10 mouse cellular contexts compared by ENCODE assay signal in the genomic region with DNA sequence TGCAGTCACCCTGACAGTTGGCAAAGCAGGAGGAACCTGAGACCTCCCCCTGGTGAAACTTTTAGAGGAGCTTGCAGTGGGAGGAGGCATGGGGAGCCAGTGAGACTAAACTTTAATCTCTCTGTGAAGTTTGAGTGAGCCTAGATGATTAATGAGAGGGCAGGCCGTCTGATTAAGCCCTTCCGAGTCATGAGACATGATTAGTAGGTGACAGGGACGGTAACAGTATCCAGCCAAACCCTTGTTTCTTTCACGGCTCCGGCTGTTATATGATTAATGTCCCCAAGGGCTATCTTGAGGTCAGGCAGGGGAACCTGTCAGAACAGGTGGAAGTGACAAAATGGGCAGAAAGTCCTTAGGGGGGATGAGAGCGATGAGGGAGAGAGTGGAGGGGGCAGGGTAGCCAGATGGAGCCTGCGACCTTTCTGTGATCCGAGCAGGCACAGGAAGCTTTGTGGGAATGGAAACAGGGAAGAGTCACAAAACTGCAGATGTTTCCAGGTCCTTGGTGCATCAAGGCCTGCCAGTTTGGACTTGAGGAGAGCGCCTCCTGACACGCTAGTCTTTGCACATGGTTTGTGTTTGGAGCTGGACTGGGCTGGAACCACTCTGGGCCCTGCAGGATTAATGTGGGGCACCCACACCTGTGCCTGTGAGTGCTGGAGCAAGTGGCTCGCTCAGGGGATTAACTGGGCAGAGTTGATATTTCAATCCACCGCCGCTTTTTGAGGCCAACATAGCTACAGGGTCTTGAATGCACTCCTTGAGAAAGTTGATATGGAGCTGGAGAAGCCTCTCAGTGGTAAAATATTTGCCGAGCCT.
DNase-seq lines count a peak whose midpoint lies in the region; ATAC-seq and TF ChIP-seq lines count a peak whose summit lies in the region.
"Had no signal": no experiment of that assay in that cellular context is flagged by ENCODE, and none has a peak within 500 bp of the region (broad histone marks: within the 10 kb centered on the region; RNA-seq: fewer than 3 reads in every experiment).

No protein-coding gene starts in this region.

- no peaks in the 10 kb centered on the region for H3K36me3 ChIP-seq in stomach, postnatal 0 days (ENCODE audit: control insufficient read depth, insufficient read depth, low read length)

- no peak for TF ChIP-seq CTCF in stomach, postnatal 0 days (IDR thresholded peaks at IDR 0.05; ENCODE audit: low read depth)

- H3K27ac ChIP-seq in stomach, postnatal 0 days (replicated peaks), result peak overlapping the region; percentile 63
- H3K27ac ChIP-seq: macrophage had no signal

- peak; percentile 59 for DNase-seq in gastrocnemius, adult 18-20 months (ENCODE audit: low spot score)
- no peak for DNase-seq in gastrocnemius, postnatal 4 days (ENCODE audit: low spot score in 2 of 2)
- peak; percentile 35 for DNase-seq in urinary bladder, postnatal 14 days (ENCODE audit: low spot score)
- no peak for DNase-seq in urinary bladder, postnatal 10 days (ENCODE audit: low spot score)
- peak; percentile 45 for DNase-seq in kidney, postnatal 10 days
- no peak for DNase-seq in stomach, postnatal 0 days (ENCODE audit: low spot score)
- DNase-seq in layer of hippocampus, postnatal 36 days, result no peak
- DNase-seq in thymus, postnatal 10 days (ENCODE audit: low spot score in 2 of 2), result no peak
- DNase-seq: thymus, postnatal 36 days had no signal

- H3K4me2 ChIP-seq in stomach, postnatal 0 days (replicated peaks; ENCODE audit: low read depth), result no peak overlapping the region

- TF ChIP-seq EP300 in stomach, postnatal 0 days (optimal IDR thresholded peaks at IDR 0.05), result peak; percentile 45

- H3K4me1 ChIP-seq in stomach, postnatal 0 days (replicated peaks; ENCODE audit: control insufficient read depth, insufficient read depth), result peaks cover 6% of the 10 kb centered on the region

- no peak overlapping the region for H3K4me3 ChIP-seq in stomach, postnatal 0 days (ENCODE audit: low read depth, low read length)

- H3K9ac ChIP-seq in stomach, postnatal 0 days (ENCODE audit: low read length), result no peak overlapping the region

- H3K9me3 ChIP-seq in stomach, postnatal 0 days (ENCODE audit: control insufficient read depth, low read length), result no peaks in the 10 kb centered on the region

- 0 out of 2 replicates have a peak, but pooled peaks have one; percentile 19 for ATAC-seq in stomach, postnatal 0 days (ENCODE audit: low FRiP score, low TSS enrichment)

- 34% methylated on average over 14 of the region's 14 CpGs for whole genome bisulfite sequencing in stomach, postnatal 0 days

- H3K27me3 ChIP-seq in stomach, postnatal 0 days (ENCODE audit: control insufficient read depth, insufficient read depth, low read length), result no peaks in the 10 kb centered on the region

Comparison
In these comparisons a context has a peak if more than half of its experiments do, and no peak if none do; other contexts are left out.
1. DNase-seq: peak in gastrocnemius, adult 18-20 months (single experiment), urinary bladder, postnatal 14 days (single experiment) and kidney, postnatal 10 days (single experiment); none in gastrocnemius, postnatal 4 days (0 of 2), urinary bladder, postnatal 10 days (single experiment), stomach, postnatal 0 days (single experiment), layer of hippocampus, postnatal 36 days (0 of 2) and thymus, postnatal 10 days (0 of 2).